Mouse (Mus musculus) cerebellum, adult 8-10 months (tissue): Measurements from ENCODE around the gene Paqr7.

Experiments used
- DNase-seq: peaks from one replicate; pipeline ENCODE4 v3.0.0; 2022

Gene Paqr7

GRCm38 (mm10) chr4:134505303-134505789 is 8.8 kb downstream of the Paqr7 start:
- no peak for DNase-seq

GRCm38 (mm10) chr4:134505966-134506594 is 9.6 kb downstream of the Paqr7 start:
- DNase-seq: no peak

- no peak for DNase-seq
Observed at GRCm38 (mm10) chr4:134506713-134507112, 10.2 kb downstream of the Paqr7 start.

GRCm38 (mm10) chr4:134510396-134510795 is 13.9 kb downstream of the Paqr7 start:
- DNase-seq: no peak

- peak; percentile 82 for DNase-seq
Observed at GRCm38 (mm10) chr4:134510845-134511411, 14.4 kb downstream of the Paqr7 start, which contains the start of gene Aunip. Gene Aunip (plus strand): TSS chr4:134510999.

GRCm38 (mm10) chr4:134511730-134512129 is 15.2 kb downstream of the Paqr7 start:
- DNase-seq: no peak

GRCm38 (mm10) chr4:134512798-134513197 is 16.3 kb downstream of the Paqr7 start:
- DNase-seq: no peak

- DNase-seq: no peak
Observed at GRCm38 (mm10) chr4:134514309-134514930, 17.9 kb downstream of the Paqr7 start.

GRCm38 (mm10) chr4:134515614-134516013 is 19.1 kb downstream of the Paqr7 start:
- DNase-seq: no peak

- no peak for DNase-seq
Observed at GRCm38 (mm10) chr4:134516981-134517380, 20.5 kb downstream of the Paqr7 start.

GRCm38 (mm10) chr4:134517719-134518118 is 21.2 kb downstream of the Paqr7 start:
- DNase-seq: no peak

GRCm38 (mm10) chr4:134518541-134518940 is 22.0 kb downstream of the Paqr7 start:
- DNase-seq: no peak

GRCm38 (mm10) chr4:134519281-134519680 is 22.8 kb downstream of the Paqr7 start:
- no peak for DNase-seq

GRCm38 (mm10) chr4:134523447-134523846 is 26.9 kb downstream of the Paqr7 start:
- no peak for DNase-seq

- no peak for DNase-seq
Observed at GRCm38 (mm10) chr4:134525806-134526205, 29.3 kb downstream of the Paqr7 start.

- no peak for DNase-seq
Observed at GRCm38 (mm10) chr4:134526220-134526619, 29.7 kb downstream of the Paqr7 start.

- DNase-seq: no peak
Observed at GRCm38 (mm10) chr4:134532928-134533327, 36.4 kb downstream of the Paqr7 start.

GRCm38 (mm10) chr4:134533421-134533820 is 36.9 kb downstream of the Paqr7 start:
- DNase-seq: no peak

GRCm38 (mm10) chr4:134534124-134534886 is 37.8 kb downstream of the Paqr7 start:
- DNase-seq: no peak

- peak; percentile 94 for DNase-seq
Observed at GRCm38 (mm10) chr4:134534932-134535786, 38.7 kb downstream of the Paqr7 start, which contains the start of gene Mtfr1l. Gene Mtfr1l (minus strand): TSS chr4:134535387.

- DNase-seq: no peak
Observed at GRCm38 (mm10) chr4:134535787-134536151, 39.3 kb downstream of the Paqr7 start.

- DNase-seq: no peak
Observed at GRCm38 (mm10) chr4:134538997-134539580, 42.6 kb downstream of the Paqr7 start.
